In genomic region chr17:25783861-25784574, GRCm38 (mm10) we compare ENCODE assay signal across 9 mouse cellular contexts. TPM values are rescaled to one million over a fixed set of nuclear protein-coding genes. Genes with fewer than 3 reads are reported as not detected.
DNase-seq lines count a peak whose midpoint lies in the region; ATAC-seq and TF ChIP-seq lines count a peak whose summit lies in the region.
"Had no signal": no experiment of that assay in that cellular context is flagged by ENCODE, and none has a peak within 500 bp of the region (broad histone marks: within the 10 kb centered on the region; RNA-seq: fewer than 3 reads in every experiment).

No protein-coding gene starts in this region.

- no peak for ATAC-seq in intestine, postnatal 0 days
- no peak for ATAC-seq in neural tube, embryonic 15.5 days (ENCODE audit: low FRiP score)
- no peak for ATAC-seq in inflammation-experienced regulatory T-cells, adult 6 months

- TF ChIP-seq CTCF in left cerebral cortex, adult 2 months (IDR thresholded peaks at IDR 0.05), result no peak
- no peak for TF ChIP-seq CTCF in intestine, postnatal 0 days (IDR thresholded peaks at IDR 0.05; ENCODE audit: low read depth)

- DNase-seq in left cerebral cortex, adult 2 months (ENCODE audit: extremely low spot score in 1 of 2, low spot score in 2 of 2), result no peak
- DNase-seq in left cerebral cortex, postnatal 4 days, result no peak
- DNase-seq in forebrain, embryonic 10.5 days (ENCODE audit: extremely low spot score, low spot score), result no peak
- no peak for DNase-seq in urinary bladder, postnatal 10 days (ENCODE audit: low spot score)
- DNase-seq in right cerebral cortex, postnatal 25 days, result no peak

- H3K9ac ChIP-seq in intestine, postnatal 0 days (ENCODE audit: low read depth, low read length), result no peak overlapping the region
- H3K9ac ChIP-seq in neural tube, embryonic 15.5 days (replicated peaks), result peak overlapping the region; percentile 82

- peak overlapping the region; percentile 74 for H3K4me3 ChIP-seq in left cerebral cortex, adult 2 months
- H3K4me3 ChIP-seq in forebrain, embryonic 10.5 days, result peak overlapping the region; percentile 60
- H3K4me3 ChIP-seq in intestine, postnatal 0 days (ENCODE audit: low read depth, low read length), result no peak overlapping the region
- H3K4me3 ChIP-seq in neural tube, embryonic 15.5 days (replicated peaks), result peak overlapping the region; percentile 85

- peaks cover 75% of the 10 kb centered on the region for H3K36me3 ChIP-seq in forebrain, embryonic 10.5 days (replicated peaks)
- peaks cover 50% of the 10 kb centered on the region for H3K36me3 ChIP-seq in intestine, postnatal 0 days (ENCODE audit: control insufficient read depth, insufficient read depth)
- H3K36me3 ChIP-seq in neural tube, embryonic 15.5 days, result peaks cover 54% of the 10 kb centered on the region

- intact Hi-C loops in left cerebral cortex, adult 2 months (cut with DNase I), result no loop called here
- intact Hi-C loops in left cerebral cortex, postnatal 4 days (cut with DNase I), result no loop called here

- H3K27ac ChIP-seq in left cerebral cortex, adult 2 months, result peak overlapping the region; percentile 94; the same call in 1 of the 2 replicates
- H3K27ac ChIP-seq in forebrain, embryonic 10.5 days, result peak overlapping the region; percentile 92
- H3K27ac ChIP-seq in intestine, postnatal 0 days (ENCODE audit: low read depth, low read length), result no peak overlapping the region; the same call in 1 of the 2 replicates
- peak overlapping the region; percentile 3; the same call in 1 of the 2 replicates for H3K27ac ChIP-seq in neural tube, embryonic 15.5 days (replicated peaks)

- 86% methylated on average over 15 of the region's 15 CpGs for WGBS in forebrain, embryonic 10.5 days
- WGBS in intestine, postnatal 0 days, result 77% methylated on average over 15 of the region's 15 CpGs
- 84% methylated on average over 15 of the region's 15 CpGs for WGBS in neural tube, embryonic 15.5 days

- no peaks in the 10 kb centered on the region for H3K27me3 ChIP-seq in forebrain, embryonic 10.5 days (ENCODE audit: poor library complexity, severe bottlenecking)
- H3K27me3 ChIP-seq in intestine, postnatal 0 days (replicated peaks; ENCODE audit: control insufficient read depth, insufficient read depth, low read length), result no peaks in the 10 kb centered on the region
- H3K27me3 ChIP-seq in neural tube, embryonic 15.5 days (replicated peaks), result no peaks in the 10 kb centered on the region

- H3K4me1 ChIP-seq in forebrain, embryonic 10.5 days, result peaks cover 38% of the 10 kb centered on the region
- H3K4me1 ChIP-seq in intestine, postnatal 0 days (replicated peaks; ENCODE audit: control insufficient read depth, insufficient read depth, low read length), result peaks cover 6% of the 10 kb centered on the region; the same call in 1 of the 2 replicates
- peaks cover 35% of the 10 kb centered on the region for H3K4me1 ChIP-seq in neural tube, embryonic 15.5 days

- H3K4me2 ChIP-seq in intestine, postnatal 0 days (replicated peaks; ENCODE audit: low read depth), result peak overlapping the region; percentile 88
- peak overlapping the region; percentile 94 for H3K4me2 ChIP-seq in neural tube, embryonic 15.5 days

- H3K9me3 ChIP-seq in forebrain, embryonic 10.5 days, result no peaks in the 10 kb centered on the region
- no peaks in the 10 kb centered on the region for H3K9me3 ChIP-seq in intestine, postnatal 0 days (ENCODE audit: control insufficient read depth)
- H3K9me3 ChIP-seq in neural tube, embryonic 15.5 days (replicated peaks), result no peaks in the 10 kb centered on the region

RNA-seq across cellular contexts. Expression of gene Haghl, which starts 1.5 kb away (rescaled TPM):
- 100 to 1,000 TPM; 112 to 123 TPM for total RNA-seq in left cerebral cortex, adult 2 months (2021)
- 10 to 100 TPM; 82.0 to 98.4 TPM for total RNA-seq in left cerebral cortex, postnatal 4 days (2021)
- polyA plus RNA-seq in forebrain, embryonic 10.5 days (2016; fragmentation: Nextera tagmentation; extraction: Ambion mirVana), result 74.4 and 76.0 TPM in 2 replicates
- polyA plus RNA-seq in intestine, postnatal 0 days (2015; fragmentation: Nextera tagmentation; extraction: Ambion mirVana), result 28.2 and 31.4 TPM in 2 replicates
- 137 and 153 TPM in 2 replicates for polyA plus RNA-seq in neural tube, embryonic 15.5 days (2015; fragmentation: Nextera tagmentation; extraction: Ambion mirVana)
- polyA plus RNA-seq in inflammation-experienced regulatory T-cells, adult 6 months (2017; shearing (Covaris generic)), result 10 to 100 TPM; 23.1 to 41.8 (median 31.1) TPM

RNA-seq across cellular contexts. Expression of gene Ccdc78, which starts 2.4 kb away (rescaled TPM):
- total RNA-seq in left cerebral cortex, adult 2 months (2021), result not detected
- total RNA-seq in left cerebral cortex, postnatal 4 days (2021), result not detected
- polyA plus RNA-seq in forebrain, embryonic 10.5 days (2016; fragmentation: Nextera tagmentation; extraction: Ambion mirVana), result 1.4 and 1.5 TPM in 2 replicates
- polyA plus RNA-seq in intestine, postnatal 0 days (2015; fragmentation: Nextera tagmentation; extraction: Ambion mirVana), result 0.09 and 0.18 TPM in 2 replicates
- polyA plus RNA-seq in neural tube, embryonic 15.5 days (2015; fragmentation: Nextera tagmentation; extraction: Ambion mirVana), result 0.17 and 0.41 TPM in 2 replicates
- under 1 TPM in 2 of 3 experiments, not detected in 1; 0.50 to 0.75 TPM for polyA plus RNA-seq in inflammation-experienced regulatory T-cells, adult 6 months (2017; shearing (Covaris generic))

RNA-seq across cellular contexts. Expression of gene Fam173a, which starts 8.7 kb away (rescaled TPM):
- total RNA-seq in left cerebral cortex, adult 2 months (2021), result 10 to 100 TPM; 84.9 to 85.1 TPM
- total RNA-seq in left cerebral cortex, postnatal 4 days (2021), result 10 to 100 TPM; 50.6 to 61.1 TPM
- 68.4 and 79.1 TPM in 2 replicates for polyA plus RNA-seq in forebrain, embryonic 10.5 days (2016; fragmentation: Nextera tagmentation; extraction: Ambion mirVana)
- 127 and 129 TPM in 2 replicates for polyA plus RNA-seq in intestine, postnatal 0 days (2015; fragmentation: Nextera tagmentation; extraction: Ambion mirVana)
- 94.0 and 94.1 TPM in 2 replicates for polyA plus RNA-seq in neural tube, embryonic 15.5 days (2015; fragmentation: Nextera tagmentation; extraction: Ambion mirVana)
- 100 to 1,000 TPM; 158 to 288 (median 193) TPM for polyA plus RNA-seq in inflammation-experienced regulatory T-cells, adult 6 months (2017; shearing (Covaris generic))

RNA-seq across cellular contexts. Expression of gene Narfl, which starts 10.4 kb away (rescaled TPM):
- total RNA-seq in left cerebral cortex, adult 2 months (2021), result 10 to 100 TPM; 32.4 to 33.2 TPM
- total RNA-seq in left cerebral cortex, postnatal 4 days (2021), result 10 to 100 TPM; 24.1 to 25.1 TPM
- polyA plus RNA-seq in forebrain, embryonic 10.5 days (2016; fragmentation: Nextera tagmentation; extraction: Ambion mirVana), result 24.9 and 26.1 TPM in 2 replicates
- 20.2 and 21.7 TPM in 2 replicates for polyA plus RNA-seq in intestine, postnatal 0 days (2015; fragmentation: Nextera tagmentation; extraction: Ambion mirVana)
- 26.6 and 30.6 TPM in 2 replicates for polyA plus RNA-seq in neural tube, embryonic 15.5 days (2015; fragmentation: Nextera tagmentation; extraction: Ambion mirVana)
- polyA plus RNA-seq in inflammation-experienced regulatory T-cells, adult 6 months (2017; shearing (Covaris generic)), result 10 to 100 TPM; 16.4 to 18.4 (median 17.0) TPM

RNA-seq across cellular contexts. Expression of gene AC134908.4, which starts 11.4 kb away (rescaled TPM):
- 1 to 10 TPM in 1 of 2 experiments, not detected in 1; 1.4 TPM for total RNA-seq in left cerebral cortex, adult 2 months (2021)
- total RNA-seq in left cerebral cortex, postnatal 4 days (2021), result not detected
- polyA plus RNA-seq in forebrain, embryonic 10.5 days (2016; fragmentation: Nextera tagmentation; extraction: Ambion mirVana), result 2.4 and 4.0 TPM in 2 replicates
- not detected in 2 replicates for polyA plus RNA-seq in intestine, postnatal 0 days (2015; fragmentation: Nextera tagmentation; extraction: Ambion mirVana)
- polyA plus RNA-seq in neural tube, embryonic 15.5 days (2015; fragmentation: Nextera tagmentation; extraction: Ambion mirVana), result 3.1 TPM in 1 of 2 replicates, not detected in the other
- polyA plus RNA-seq in inflammation-experienced regulatory T-cells, adult 6 months (2017; shearing (Covaris generic)), result not detected
- total RNA-seq: granulocyte monocyte progenitor cell, adult 5-6 weeks had no signal
